Mouse (Mus musculus) neural tube, embryonic 15.5 days (tissue): Measurements from ENCODE around the gene Chp1. TPM values are rescaled to one million over a fixed set of nuclear protein-coding genes. Genes with fewer than 3 reads are reported as not detected.

ENCODE experiments used
- ATAC-seq: fragments of 200-750 bp; cut with Nextera tagmentation; 2 replicates; pipeline ENCODE4 v1.8.0; 2017; ENCODE audit warnings: mild to moderate bottlenecking, moderate TSS enrichment, moderate library complexity; ENCODE audit not compliant: low FRiP score
- H3K27ac ChIP-seq: fragments of 300-500 bp; sonication (generic); replicated peaks from 2 replicates; pipeline ENCODE4 v1.5.1; 2015; ENCODE audit warnings: mild to moderate bottlenecking, inconsistent platforms
- H3K27me3 ChIP-seq: fragments of 300-500 bp; sonication (generic); replicated peaks from 2 replicates; pipeline ENCODE4 v1.6.1; 2015; ENCODE audit warnings: inconsistent platforms
- H3K36me3 ChIP-seq: fragments of 300-500 bp; sonication (generic); 2 replicates; pipeline ENCODE4 v1.6.1; 2015; ENCODE audit warnings: inconsistent platforms
- H3K4me1 ChIP-seq: fragments of 300-500 bp; sonication (generic); 2 replicates; pipeline ENCODE4 v1.6.1; 2015; ENCODE audit warnings: inconsistent platforms
- H3K4me2 ChIP-seq: fragments of 300-500 bp; sonication (generic); 2 replicates; pipeline ENCODE4 v1.6.1; 2015; ENCODE audit warnings: inconsistent platforms, mild to moderate bottlenecking, moderate library complexity
- H3K4me3 ChIP-seq: fragments of 300-500 bp; sonication (generic); replicated peaks from 2 replicates; pipeline ENCODE4 v1.5.1; 2015; ENCODE audit warnings: mild to moderate bottlenecking, inconsistent platforms
- H3K9ac ChIP-seq: fragments of 300-500 bp; sonication (generic); replicated peaks from 2 replicates; pipeline ENCODE4 v1.6.1; 2015; ENCODE audit warnings: mild to moderate bottlenecking, inconsistent platforms
- H3K9me3 ChIP-seq: fragments of 300-500 bp; sonication (generic); replicated peaks from 2 replicates; pipeline ENCODE4 v1.6.1; 2016; ENCODE audit warnings: inconsistent platforms
- WGBS: fragments of 180-500 bp; shearing (Covaris S2); methylation state at CpG from one replicate; pipeline ENCODE4 v1.1.7; 2015; ENCODE audit warnings: mixed read lengths; 5-methylcytosine and 5-hydroxymethylcytosine counted together
- polyA plus RNA-seq: library from polyadenylated mRNA; unstranded; fragments of >200 nt; fragmentation: Nextera tagmentation; extraction: Ambion mirVana; gene quantifications from 2 replicates; pipeline ENCODE4 v1.2.1, GENCODE M21; 2015

Chp1 gene
- polyA plus RNA-seq, 1 experiment from 2014 or later = 52.0 TPM

DNA sequence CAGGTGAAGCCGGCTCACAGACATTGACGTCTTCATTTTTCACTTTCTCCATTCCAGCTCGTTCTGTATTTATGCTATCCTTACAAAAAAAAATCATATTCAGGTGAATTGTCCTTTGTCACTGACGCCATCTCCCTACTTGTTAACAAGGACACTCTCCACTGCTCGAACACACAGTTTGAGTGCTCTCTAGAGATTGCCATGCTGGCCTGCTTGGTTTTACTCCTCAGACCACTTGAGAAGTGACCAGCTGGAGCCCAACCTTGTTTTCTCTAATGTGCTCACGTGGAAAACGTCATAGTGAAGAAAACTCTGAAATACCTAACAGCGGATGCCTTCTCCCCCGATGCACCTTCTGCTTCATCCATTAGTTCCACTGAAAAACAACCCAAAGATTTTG is 8.7 kb upstream of the Chp1 start:
- no peak for ATAC-seq
- Histone ChIP-seq H3K4me2 (no peak overlapping the region), H3K27ac (no peak overlapping the region), H3K36me3 (no peaks in the 10 kb centered on the region), H3K9me3 (no peaks in the 10 kb centered on the region), H3K27me3 (no peaks in the 10 kb centered on the region), H3K4me1 (no peaks in the 10 kb centered on the region), H3K9ac (no peak overlapping the region), H3K4me3 (no peak overlapping the region)
- WGBS = 86% methylated on average over 9 of the region's 9 CpGs

DNA sequence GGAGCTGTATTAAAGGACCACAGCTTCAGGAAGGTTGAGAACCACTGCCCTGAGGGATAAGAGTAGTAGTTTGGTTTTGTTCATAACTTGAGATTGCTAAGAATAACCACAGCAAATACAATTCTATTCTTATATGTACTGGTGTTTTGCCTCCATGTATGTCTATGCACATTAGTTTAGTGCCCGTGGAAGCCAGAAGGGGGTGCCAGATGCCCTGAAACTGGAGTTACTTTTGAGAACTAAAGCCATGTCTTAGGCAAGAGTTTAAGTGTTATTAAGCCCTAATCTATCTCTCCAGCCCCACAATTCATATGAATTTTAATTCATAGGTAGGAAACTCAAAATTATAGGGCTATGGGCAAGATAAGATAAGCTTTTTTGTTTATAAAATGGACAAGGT is 5.4 kb upstream of the Chp1 start:
- Histone ChIP-seq H3K9ac (no peak overlapping the region), H3K27ac (no peak overlapping the region), H3K27me3 (no peaks in the 10 kb centered on the region), H3K9me3 (no peaks in the 10 kb centered on the region), H3K4me3 (no peak overlapping the region), H3K4me1 (peaks cover 4% of the 10 kb centered on the region; the same call in 1 of the 2 replicates), H3K4me2 (no peak overlapping the region), H3K36me3 (no peaks in the 10 kb centered on the region)
- ATAC-seq = no peak
- 24% methylated on average over 1 of the region's 1 CpGs for WGBS

DNA sequence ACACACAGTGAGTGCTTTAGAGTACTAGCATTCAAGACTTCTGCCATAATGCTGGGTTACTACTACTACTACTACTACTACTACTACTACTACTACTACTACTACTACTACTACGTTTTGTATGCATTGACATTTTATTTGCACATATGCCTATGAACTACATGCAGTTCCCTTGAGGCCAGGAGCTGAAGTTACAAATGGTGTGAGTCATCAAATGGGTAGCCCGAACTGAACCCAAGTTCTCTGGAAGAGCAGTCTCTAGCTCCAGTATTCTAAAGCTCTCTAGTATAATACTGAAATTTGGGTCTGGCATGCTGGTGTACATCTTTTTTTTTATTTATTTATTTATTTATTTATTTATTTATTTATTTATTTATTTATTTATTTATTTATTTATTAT is 3.8 kb upstream of the Chp1 start:
- no peak for ATAC-seq
- no peak overlapping the region for H3K4me2 ChIP-seq
- no peak overlapping the region for H3K4me3 ChIP-seq
- H3K36me3 ChIP-seq = no peaks in the 10 kb centered on the region
- no peaks in the 10 kb centered on the region for H3K9me3 ChIP-seq
- H3K9ac ChIP-seq = no peak overlapping the region
- WGBS = 73% methylated on average over 2 of the region's 2 CpGs
- H3K4me1 ChIP-seq = peaks cover 10% of the 10 kb centered on the region
- no peaks in the 10 kb centered on the region for H3K27me3 ChIP-seq
- H3K27ac ChIP-seq = no peak overlapping the region

DNA sequence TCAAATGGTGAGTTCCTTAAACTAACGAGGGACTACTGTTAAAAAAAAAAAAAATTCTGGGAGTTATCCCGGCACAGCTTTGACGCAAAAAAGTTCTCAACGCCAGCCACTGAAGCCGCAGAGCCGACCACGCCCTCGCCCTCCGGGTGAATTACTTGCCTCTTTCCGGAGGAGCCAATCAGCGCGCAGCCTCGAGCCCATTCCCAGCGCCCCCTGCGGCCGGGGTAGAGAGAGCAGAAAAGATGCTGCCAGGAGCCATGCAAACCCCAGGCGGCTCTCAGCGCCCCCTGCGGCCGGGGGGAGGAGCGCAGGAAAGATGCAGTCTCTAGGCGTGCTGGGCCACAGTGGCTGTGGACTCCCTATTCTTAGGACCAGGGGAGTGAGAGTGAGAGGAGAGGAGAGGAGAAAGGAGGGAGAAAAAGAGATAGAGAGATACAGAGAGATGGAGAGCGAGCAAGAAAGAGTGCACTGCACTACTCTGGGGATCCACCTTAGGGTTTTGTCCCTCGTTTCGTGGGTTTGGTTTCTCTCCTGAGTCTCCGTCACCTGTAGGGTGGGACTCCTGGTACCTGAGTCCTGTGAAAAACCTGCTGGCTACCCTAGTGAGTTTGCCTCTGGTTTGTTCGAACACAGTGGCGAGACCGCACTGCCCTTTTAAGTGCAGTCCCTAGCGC is 512 bp upstream of the Chp1 start:
- no peaks in the 10 kb centered on the region for H3K36me3 ChIP-seq
- H3K4me1 ChIP-seq = peaks cover 17% of the 10 kb centered on the region
- H3K4me3 ChIP-seq = peak overlapping the region; percentile 87
- WGBS = 1% methylated on average over 30 of the region's 30 CpGs
- no peaks in the 10 kb centered on the region for H3K9me3 ChIP-seq
- H3K27me3 ChIP-seq = no peaks in the 10 kb centered on the region
- peak overlapping the region; percentile 80 for H3K9ac ChIP-seq
- peak overlapping the region; percentile 82 for H3K27ac ChIP-seq
- ATAC-seq = peak; percentile 68
- H3K4me2 ChIP-seq = peak overlapping the region; percentile 71

DNA sequence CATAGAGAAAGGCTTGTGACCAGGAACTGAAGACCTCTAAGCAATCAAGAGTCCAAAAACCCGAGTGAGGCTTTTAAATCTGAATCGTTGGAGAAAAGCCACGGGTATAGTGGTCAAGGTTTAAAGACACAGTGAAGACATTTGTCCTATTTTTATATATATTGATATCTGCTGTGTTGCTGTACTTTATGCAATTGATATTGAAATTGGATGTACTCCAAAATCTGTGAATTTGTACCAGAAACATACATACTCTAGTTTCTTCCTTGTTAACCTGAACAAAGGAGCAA is 819 bp downstream of the Chp1 start:
- Histone ChIP-seq H3K27ac (peak overlapping the region; percentile 82), H3K27me3 (no peaks in the 10 kb centered on the region), H3K4me1 (peaks cover 17% of the 10 kb centered on the region), H3K4me3 (peak overlapping the region; percentile 87), H3K36me3 (no peaks in the 10 kb centered on the region), H3K9me3 (no peaks in the 10 kb centered on the region), H3K9ac (peak overlapping the region; percentile 80), H3K4me2 (peak overlapping the region; percentile 71)
- WGBS = 12% methylated on average over 3 of the region's 3 CpGs
- ATAC-seq = no peak

DNA sequence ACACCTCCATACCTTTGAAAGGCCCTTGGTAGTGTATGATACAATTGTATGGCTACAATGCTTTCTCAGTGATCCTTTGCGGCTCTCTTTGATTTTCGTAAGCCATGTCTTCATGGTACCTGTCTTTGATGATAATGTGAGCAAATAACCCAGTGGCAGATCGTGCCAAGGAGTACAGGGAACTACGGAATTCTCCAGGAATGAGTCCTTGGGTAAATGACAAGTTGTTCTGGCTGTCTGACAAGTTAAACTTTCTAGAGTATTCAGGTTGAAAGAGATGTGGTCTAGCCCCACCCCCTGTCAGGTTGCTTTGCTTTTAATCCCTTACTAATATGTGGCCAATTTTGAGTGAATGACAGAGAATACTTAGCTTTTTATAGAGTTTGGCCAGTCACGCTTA is 1.2 kb downstream of the Chp1 start:
- WGBS = 82% methylated on average over 5 of the region's 5 CpGs

DNA sequence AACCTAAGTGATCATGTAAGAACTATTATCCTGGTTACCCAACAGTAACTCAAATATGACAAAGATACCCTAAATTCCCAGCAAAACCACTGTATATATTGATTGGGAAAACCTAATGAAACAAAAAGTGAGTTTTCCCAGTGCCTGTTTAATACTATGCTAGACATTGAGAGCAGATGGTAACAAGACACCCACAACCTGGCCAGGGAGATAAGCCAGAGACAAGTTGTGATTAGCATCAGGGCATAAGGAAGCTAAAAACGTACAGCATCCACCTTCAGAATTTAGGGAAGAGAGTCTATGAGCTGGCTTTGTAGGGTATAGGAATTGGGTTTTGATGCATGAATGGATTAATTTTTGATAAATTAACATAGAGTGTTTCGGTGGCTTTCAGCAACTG is 2.2 kb downstream of the Chp1 start:
- Histone ChIP-seq H3K36me3 (no peaks in the 10 kb centered on the region), H3K27ac (no peak overlapping the region), H3K9me3 (no peaks in the 10 kb centered on the region), H3K9ac (no peak overlapping the region), H3K4me3 (no peak overlapping the region), H3K4me2 (no peak overlapping the region), H3K27me3 (no peaks in the 10 kb centered on the region), H3K4me1 (peaks cover 17% of the 10 kb centered on the region)
- 90% methylated on average over 2 of the region's 2 CpGs for WGBS
- no peak for ATAC-seq

More for the DNA sequence above, 1.2 kb downstream of the Chp1 start:
- H3K4me3 ChIP-seq = peak overlapping the region; percentile 87
- no peaks in the 10 kb centered on the region for H3K9me3 ChIP-seq
- H3K4me1 ChIP-seq = peaks cover 17% of the 10 kb centered on the region
- no peak for ATAC-seq
- no peaks in the 10 kb centered on the region for H3K36me3 ChIP-seq
- H3K4me2 ChIP-seq = peak overlapping the region; percentile 71
- peak overlapping the region; percentile 80 for H3K9ac ChIP-seq
- no peak overlapping the region for H3K27ac ChIP-seq
- H3K27me3 ChIP-seq = no peaks in the 10 kb centered on the region

DNA sequence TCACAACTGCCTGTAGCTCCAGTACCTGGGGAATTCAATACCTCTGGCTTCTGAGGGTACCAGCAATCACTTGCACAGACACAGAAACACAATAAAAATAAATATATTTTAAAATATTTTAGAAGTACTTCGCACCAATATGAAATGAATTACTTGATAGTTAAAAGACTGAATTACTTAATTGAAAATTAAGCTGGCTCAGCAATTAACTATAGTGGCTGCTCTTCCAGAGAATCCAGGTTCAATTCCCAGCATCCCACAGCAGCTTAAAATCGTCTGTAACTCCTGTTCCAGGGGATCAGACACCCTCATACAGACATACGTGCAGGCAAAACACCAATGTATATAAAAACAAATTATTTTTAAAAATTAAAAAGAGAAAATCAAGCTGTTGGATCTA is 10.5 kb downstream of the Chp1 start:
- Histone ChIP-seq H3K27ac (no peak overlapping the region), H3K36me3 (no peaks in the 10 kb centered on the region), H3K4me1 (no peaks in the 10 kb centered on the region), H3K27me3 (no peaks in the 10 kb centered on the region), H3K4me3 (no peak overlapping the region), H3K9ac (no peak overlapping the region), H3K9me3 (no peaks in the 10 kb centered on the region), H3K4me2 (no peak overlapping the region)
- no peak for ATAC-seq
- 89% methylated on average over 3 of the region's 3 CpGs for WGBS

DNA sequence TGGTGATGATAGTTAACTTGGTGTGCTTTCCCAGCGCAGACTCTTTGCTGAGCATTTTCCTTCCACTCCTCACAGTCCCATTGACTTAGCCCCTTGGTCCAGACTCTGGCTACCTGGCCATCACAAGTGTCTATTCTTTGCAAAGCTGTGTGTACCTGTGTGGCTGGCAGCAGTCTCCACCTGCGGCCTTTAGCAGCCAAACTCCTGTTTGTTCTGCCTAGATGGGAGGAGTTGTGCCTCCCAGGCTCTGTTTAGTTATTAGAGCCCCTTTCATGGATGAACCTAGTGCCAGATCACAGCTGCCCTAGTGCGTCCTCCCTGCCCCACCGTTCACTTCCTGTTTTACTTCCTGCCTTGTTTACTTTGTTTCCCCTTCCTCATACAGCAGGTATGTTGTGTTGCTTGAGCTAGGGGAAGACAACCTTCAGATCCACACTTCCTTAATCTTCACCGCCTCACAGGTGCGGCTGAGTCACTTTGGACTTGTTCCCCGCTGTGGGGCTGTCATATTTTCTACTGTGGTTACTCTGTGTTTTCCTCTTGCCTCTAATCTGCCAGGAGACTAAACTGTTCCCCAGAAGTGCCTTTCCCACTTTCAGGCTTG is 11.3 kb downstream of the Chp1 start:
- peaks cover 5% of the 10 kb centered on the region; the same call in 1 of the 2 replicates for H3K36me3 ChIP-seq
- no peak overlapping the region for H3K27ac ChIP-seq
- H3K9me3 ChIP-seq = no peaks in the 10 kb centered on the region
- no peak overlapping the region for H3K4me2 ChIP-seq
- H3K27me3 ChIP-seq = no peaks in the 10 kb centered on the region
- H3K9ac ChIP-seq = no peak overlapping the region
- WGBS = 82% methylated on average over 7 of the region's 7 CpGs
- H3K4me1 ChIP-seq = no peaks in the 10 kb centered on the region
- ATAC-seq = no peak
- H3K4me3 ChIP-seq = no peak overlapping the region

DNA sequence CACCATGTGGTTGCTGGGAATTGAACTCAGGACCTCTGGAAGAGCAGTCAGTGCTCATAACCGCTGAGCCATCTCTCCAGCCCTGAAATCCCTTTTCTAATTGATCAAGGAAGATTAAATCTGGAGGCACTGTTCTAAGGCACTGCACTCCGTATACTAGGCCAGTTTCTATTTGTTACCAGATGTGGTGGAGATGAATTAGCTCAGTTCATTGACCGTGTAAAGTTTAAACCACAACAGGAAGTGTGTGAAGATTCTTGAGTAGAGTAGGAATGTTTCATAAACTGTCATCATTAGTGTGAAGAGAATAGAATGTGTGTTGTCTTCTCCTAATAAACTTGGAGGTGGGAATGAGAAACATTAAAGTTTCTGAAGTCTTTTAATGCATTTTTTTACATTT is 14.3 kb downstream of the Chp1 start:
- Histone ChIP-seq H3K4me1 (no peaks in the 10 kb centered on the region), H3K4me3 (no peak overlapping the region), H3K4me2 (no peak overlapping the region), H3K27me3 (no peaks in the 10 kb centered on the region), H3K9ac (no peak overlapping the region), H3K36me3 (peaks cover 12% of the 10 kb centered on the region), H3K27ac (no peak overlapping the region), H3K9me3 (no peaks in the 10 kb centered on the region)
- ATAC-seq = no peak
- WGBS = 88% methylated on average over 3 of the region's 3 CpGs

DNA sequence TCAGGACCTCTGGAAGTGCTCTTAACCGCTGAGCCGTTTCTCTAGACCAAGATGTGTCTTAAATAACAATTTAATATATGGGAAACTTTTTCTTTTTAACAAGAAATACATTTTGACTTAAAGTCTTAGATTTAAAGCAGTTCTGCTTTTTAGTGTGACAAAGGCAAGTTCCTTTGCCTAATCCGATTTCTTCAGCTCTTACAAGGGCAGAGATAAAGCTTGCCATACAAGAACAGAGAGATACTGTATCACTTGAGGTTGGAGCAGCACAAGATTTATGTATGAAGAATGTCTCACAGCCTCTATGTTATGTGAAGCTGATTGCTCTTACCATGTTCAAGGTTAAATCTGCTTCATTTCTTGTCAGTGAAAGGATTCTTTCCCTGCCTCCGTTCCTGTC is 17.8 kb downstream of the Chp1 start:
- no peak for ATAC-seq
- Histone ChIP-seq H3K4me3 (no peak overlapping the region), H3K27me3 (no peaks in the 10 kb centered on the region), H3K4me2 (no peak overlapping the region), H3K4me1 (no peaks in the 10 kb centered on the region), H3K9ac (no peak overlapping the region), H3K36me3 (peaks cover 21% of the 10 kb centered on the region), H3K27ac (no peak overlapping the region), H3K9me3 (no peaks in the 10 kb centered on the region)
- 93% methylated on average over 4 of the region's 4 CpGs for WGBS

DNA sequence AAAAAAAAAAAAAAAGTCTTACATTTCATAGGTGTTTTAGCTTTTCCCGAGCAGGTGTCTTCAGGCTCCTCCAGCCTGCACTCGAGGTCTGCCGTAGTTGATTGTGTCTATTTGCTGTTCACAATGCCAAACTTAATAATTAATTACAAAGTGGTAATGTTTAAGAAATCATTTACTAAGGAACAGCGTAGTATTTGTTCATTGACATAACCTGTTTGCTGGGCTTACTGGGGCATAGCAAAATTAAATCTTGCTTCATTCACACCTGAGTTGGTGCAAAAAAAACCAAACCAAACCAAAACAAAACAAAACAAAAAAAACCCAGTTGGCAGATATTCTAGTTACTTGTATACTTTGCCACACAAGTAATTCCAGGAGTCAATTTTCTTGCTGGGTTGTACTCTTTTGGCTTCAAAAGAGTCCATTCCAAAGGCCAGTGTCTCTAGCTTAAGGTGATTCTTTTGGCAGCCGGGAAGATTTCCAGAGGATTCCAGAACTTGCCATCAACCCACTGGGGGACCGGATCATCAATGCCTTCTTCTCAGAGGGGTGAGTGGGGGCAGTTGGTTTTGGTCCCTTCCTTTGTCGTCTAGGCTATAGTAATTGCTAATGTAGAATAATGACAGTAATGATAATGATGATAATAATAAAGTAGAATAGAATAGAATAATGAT is 18.8 kb downstream of the Chp1 start:
- no peak for ATAC-seq
- H3K9me3 ChIP-seq = no peaks in the 10 kb centered on the region
- H3K9ac ChIP-seq = no peak overlapping the region
- 89% methylated on average over 7 of the region's 7 CpGs for WGBS
- no peaks in the 10 kb centered on the region for H3K27me3 ChIP-seq
- H3K4me3 ChIP-seq = no peak overlapping the region
- no peak overlapping the region for H3K4me2 ChIP-seq
- peaks cover 21% of the 10 kb centered on the region for H3K36me3 ChIP-seq
- H3K4me1 ChIP-seq = no peaks in the 10 kb centered on the region
- no peak overlapping the region for H3K27ac ChIP-seq
